Mouse (Mus musculus): ENCODE measurements around the gene Mnat1.
"Not testable (repeated sequence)": the region's sequence is repeated elsewhere in the genome, so short reads cannot be mapped to it uniquely, and the experiment has no call there.

The Mnat1 gene

DNA sequence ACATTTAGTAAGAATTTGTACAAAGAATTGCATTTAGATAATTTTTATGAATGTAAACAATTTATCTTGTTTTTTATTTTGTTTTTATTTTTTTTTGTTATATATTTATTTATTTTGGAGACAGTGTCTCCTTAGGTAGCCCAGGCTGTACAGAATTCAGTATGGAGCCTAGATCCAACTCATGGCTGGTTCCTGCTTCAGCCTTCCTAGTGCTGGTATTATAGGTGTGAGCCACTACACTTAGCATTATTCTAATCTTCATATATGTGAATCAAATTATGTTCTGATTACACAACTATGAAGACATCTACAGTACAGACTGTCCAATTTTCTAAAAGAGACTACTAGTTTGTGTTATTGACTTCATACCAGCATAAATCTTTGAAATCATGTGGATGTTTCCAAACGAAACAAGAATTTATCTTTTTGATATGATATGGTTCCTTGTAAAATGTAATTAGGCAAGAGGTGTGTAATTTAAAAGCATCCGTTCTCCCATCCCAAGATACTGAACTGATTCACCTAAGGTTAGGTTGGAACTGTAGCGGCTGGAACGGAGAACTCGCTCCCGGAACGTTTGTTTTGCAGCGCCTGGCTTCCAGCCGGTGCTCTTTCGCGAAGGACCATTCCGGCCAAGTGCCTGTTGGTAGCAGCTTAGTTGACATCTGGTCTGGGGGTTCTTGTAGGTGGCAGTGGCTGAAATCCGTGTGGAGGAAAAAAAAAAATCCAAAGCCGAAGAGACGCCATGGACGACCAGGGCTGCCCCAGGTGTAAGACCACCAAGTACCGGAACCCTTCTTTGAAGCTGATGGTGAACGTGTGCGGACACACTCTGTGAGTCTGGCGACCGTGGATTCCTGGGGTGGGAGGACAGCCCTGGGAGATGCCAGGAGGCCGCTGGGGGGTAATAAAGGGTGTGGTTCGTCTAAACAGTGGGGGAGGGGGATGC lies at the start of gene Mnat1:
Gene Mnat1 (plus strand): TSS at position 625 of the 949 bp plus-strand sequence.
- DNase-seq (ENCODE audit: low spot score in 2 of 2) = peak; percentile 80 to 89

DNA sequence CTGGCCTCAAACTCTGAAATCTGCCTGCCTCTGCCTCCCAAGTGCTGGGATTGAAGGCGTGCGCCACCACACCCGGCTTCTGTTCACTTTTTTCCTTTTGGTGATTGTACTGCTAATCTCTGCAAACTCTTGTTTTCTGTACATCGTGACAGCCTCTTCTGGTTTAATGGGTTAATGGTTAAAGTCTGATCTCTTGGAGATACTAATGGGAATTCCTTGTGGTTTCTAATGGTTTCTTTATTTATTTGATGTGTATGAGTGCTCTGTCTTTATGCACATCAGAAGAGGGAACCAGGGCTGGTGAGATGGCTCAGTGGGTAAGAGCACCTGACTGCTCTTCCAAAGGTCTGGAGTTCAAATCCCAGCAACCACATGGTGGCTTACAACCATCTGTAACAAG lies 41.7 kb upstream of the Mnat1 start:
- DNase-seq (ENCODE audit: low spot score in 2 of 2) = not testable (repeated sequence)

DNA sequence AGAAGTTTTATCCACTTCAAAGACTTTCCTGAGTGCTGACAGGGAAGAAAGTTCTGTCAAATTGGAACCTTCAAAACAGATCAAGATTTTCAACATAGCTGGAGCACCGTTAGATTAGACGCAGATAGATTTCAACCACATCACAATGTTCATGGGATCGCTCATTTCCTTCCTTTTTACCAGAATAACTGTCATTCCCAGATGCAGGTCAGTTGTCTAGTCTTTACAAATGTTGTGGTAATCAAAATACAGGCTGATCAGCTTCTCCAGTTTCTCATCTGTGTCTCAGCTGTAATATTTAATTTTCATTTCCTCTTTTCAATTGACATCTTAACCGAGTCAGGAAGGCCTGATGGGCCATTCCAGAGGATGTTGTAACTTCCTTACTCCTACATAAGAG lies 39.7 kb upstream of the Mnat1 start:
- no peak for DNase-seq (ENCODE audit: low spot score in 2 of 2)

GRCm38 (mm10) chr12:73085739-73086630 lies 37.5 kb upstream of the Mnat1 start:
- DNase-seq (ENCODE audit: low spot score in 2 of 2) = no peak

DNA sequence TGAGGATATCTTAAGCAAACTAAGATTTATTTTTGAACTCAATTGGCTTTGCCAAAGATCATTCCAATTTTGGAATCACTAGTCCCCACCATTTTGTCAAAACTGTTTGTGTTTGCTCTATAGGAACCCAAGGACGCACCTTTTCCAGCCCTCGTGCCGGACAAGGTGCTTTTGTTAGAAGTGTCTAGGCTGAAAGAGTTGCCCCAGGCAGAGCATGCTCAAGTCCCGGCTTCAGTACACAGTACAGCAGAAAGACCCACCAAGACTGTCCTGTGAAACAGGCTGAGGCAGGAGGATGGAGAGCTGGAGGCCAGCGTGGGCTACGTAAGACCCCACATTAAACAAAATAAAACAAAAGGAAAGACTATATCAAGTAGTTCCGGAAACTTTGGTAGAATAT lies 36.4 kb upstream of the Mnat1 start:
- DNase-seq (ENCODE audit: low spot score in 2 of 2) = no peak

DNA sequence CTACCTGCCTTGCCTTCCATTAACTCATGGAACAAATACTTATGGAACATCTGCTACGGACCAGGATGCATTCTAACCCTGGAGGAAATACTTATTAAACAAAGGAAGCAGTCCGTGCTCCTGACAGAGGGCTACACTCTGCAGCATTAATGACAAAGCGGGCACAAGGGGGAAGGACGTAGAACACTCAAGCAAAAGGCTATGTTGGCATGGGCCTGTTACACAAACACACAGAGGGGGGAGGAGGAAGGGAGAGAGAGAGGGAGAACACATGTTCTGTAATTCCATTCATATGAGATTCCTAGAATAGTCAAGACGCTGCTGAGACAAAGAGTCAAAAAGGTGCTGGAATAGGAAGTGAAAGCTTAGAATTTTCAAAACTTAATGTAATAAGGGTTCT lies 35.0 kb upstream of the Mnat1 start:
- no peak for DNase-seq (ENCODE audit: low spot score in 2 of 2)

DNA sequence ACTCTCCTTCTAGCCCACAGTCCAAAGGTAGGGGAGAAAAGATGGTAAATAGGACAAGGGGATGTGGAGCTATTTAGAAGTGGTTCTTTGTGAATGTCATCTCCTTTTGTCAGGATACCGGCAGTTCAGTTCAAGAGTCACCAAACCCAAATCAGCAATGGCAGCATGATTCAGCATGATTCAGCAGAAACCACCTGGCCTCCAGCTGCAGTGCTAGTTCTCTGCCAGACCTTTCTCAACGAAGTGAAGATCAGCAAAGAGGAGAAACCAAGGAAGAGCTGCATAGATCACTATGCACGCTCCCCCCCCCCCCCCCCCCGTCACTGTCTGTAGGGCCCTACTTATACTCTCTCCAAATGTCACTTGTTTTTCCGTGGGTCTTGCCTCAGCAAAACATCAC lies 34.6 kb upstream of the Mnat1 start:
- DNase-seq (ENCODE audit: low spot score in 2 of 2) = no peak

DNA sequence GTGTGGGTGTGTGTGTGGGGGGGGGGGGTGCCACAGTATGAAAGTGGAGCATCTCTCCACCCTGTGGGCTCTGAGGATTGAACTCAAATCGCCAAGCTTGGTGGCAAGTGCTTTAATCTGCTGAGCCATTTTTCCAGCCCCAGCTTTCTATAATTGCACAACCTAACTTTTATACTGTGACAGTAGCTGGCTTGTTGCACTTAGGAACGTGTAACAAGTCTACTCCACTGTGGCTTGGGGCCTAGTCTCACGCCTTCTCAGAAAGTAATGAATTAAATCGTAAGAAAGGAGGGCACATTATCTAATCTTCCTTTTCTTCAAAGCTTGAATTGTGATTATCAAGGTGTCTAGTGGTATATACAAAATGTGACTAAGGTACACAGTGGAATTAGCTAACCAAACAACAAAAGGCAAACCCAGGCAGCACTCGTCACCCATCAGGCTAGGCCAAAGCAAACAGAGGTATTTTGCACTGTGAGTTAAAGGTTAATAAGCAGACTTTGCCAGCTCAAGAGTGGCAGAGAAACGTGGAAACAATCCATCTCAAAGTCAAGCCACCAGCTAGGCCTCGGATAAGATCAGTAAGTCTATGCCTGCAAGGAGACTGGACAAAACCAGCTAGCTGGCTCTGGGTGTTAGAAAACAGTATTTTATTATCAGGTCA lies 32.7 kb upstream of the Mnat1 start:
- no peak for DNase-seq (ENCODE audit: low spot score in 2 of 2)

DNA sequence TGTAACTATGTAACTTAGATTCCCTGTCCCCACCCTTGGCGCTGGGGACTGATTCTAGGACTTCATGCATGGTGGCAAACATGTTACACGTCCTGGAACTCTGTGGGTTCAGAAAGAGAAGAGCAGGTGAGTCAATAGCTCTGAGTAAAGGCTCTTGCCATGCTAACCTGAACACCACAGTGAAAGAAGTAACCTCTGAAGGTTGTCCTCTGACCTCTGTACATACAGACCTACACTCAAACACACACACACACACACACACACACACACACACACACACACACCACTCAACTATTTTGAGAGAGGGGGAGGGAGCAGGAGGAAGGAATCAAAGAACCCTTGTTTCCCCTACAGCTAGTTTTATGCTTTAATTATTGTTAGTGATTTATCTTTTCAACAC lies 29.3 kb upstream of the Mnat1 start:
- no peak for DNase-seq (ENCODE audit: low spot score in 2 of 2)

- DNase-seq (ENCODE audit: low spot score in 2 of 2) = no peak
Measured at GRCm38 (mm10) chr12:73094605-73095004, 28.9 kb upstream of the Mnat1 start.

DNA sequence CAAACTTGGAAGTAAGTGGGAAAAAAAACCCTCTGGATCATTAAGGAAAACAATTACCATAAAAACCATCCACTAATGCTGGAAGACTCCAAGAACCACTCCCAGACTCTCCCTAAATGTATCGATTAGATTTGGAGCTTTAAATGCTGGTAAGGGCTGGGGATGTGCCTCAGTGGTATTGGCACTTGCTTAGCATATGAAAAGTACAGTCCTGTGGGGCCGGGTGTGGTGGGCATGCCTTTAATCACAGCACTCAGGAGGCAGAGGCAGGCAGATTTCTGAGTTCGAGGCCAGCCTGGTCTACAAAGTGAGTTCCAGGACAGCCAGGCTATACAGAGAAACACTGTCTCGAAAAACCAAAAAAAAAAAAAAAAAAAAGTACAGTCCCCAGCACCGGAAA lies 27.3 kb upstream of the Mnat1 start:
- not testable (repeated sequence) for DNase-seq (ENCODE audit: low spot score in 2 of 2)

- DNase-seq (ENCODE audit: low spot score in 2 of 2) = no peak
Measured at GRCm38 (mm10) chr12:73098593-73098992, 24.9 kb upstream of the Mnat1 start.

GRCm38 (mm10) chr12:73103713-73104112 lies 19.8 kb upstream of the Mnat1 start:
- DNase-seq (ENCODE audit: low spot score in 2 of 2) = no peak

GRCm38 (mm10) chr12:73107821-73108220 lies 15.7 kb upstream of the Mnat1 start:
- no peak for DNase-seq (ENCODE audit: low spot score in 2 of 2)

DNA sequence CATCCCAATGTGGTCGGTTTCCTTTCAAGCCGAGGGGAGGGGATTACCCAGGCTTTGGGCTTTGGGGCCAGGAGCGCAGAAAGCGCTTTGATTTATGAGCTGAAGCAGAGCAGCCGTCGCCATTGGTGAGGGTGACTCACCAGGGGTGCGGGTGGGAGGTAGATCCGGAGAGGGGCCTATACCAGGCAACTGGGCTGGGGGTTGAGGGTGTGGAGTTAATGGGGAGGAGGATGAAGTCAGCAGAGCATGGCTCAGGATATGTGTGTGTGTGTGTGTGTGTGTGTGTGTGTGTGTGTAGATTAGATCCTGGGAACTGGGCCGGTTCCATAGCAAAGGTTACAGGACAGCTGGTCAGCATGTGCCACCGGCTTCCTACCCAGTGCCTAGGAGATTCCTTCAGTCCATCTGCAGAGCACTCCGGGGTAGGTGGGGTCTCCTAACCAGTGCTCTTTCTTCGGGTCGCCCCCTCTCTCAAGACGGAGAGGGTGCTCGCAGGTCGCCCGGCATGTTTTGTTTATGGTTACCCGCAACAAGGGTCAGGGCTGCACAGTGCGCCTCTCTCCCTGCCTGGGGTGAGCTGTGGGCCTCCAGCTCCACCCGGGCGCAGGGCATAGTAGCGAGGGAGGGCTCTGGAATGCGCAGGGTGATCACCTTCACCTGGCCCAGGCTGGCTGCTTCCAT lies 12.9 kb upstream of the Mnat1 start:
- DNase-seq (ENCODE audit: low spot score in 2 of 2) = peak in 1 of 2 experiments; percentile 13

GRCm38 (mm10) chr12:73111561-73112325 lies 11.8 kb upstream of the Mnat1 start:
- no peak for DNase-seq (ENCODE audit: low spot score in 2 of 2)

DNA sequence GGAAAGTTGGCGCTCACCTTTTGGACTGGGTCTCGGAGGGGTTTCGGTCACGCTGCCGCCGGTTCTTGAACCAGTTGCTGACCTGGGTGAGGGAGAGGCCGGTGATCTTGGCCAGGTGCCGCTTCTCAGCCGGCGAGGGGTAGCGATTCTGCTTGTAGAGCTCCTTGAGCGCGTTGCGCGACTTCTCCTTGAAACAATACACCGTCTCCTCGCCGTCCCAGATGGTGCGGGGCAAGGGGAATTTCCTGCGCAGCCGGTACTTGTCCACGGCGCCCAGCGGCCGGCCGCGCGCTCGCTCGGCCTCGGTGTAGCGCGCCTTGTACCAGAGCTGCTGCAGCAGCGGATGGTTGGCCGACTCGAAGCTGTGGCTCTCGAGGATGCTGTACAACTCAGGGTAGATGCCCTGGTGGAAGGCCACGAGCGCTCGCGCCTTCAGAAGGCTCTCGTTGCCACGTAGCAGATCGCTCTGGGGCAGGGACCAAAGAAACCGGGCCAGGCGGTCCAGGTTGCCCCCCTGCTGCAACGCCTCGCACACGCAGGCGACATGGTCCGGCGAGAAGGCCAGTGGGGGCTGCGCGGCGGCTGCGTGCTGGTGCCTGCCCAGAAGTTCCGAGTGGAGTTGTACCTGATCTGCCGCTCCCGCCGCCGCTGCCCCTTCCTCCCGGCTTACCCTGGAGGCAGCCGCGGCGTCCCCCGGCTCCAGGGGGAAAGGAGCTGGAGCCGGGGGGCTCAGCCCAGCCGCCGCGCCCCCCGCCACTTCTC lies 11.0 kb upstream of the Mnat1 start:
- peak; percentile 34 to 50 for DNase-seq (ENCODE audit: low spot score in 2 of 2)

DNA sequence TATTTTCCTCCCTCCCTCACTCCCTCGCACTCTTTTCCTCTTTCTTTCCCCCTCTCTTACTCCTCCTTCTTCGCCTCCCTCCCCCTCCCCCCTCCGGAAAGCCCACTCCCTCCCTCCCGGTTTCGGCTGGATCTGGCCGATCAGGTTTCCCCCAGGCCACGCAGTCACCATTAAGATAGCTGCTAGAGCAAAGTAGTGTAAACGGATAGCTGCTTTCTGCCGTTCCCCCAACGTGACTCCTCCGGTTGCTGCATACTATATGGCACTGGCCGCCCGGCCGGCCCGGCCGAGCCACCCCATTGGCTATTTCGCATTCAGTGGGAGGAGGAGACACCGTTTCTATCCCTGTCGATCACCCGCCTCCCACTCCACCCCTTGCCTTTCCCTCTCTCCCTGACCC lies 10.3 kb upstream of the Mnat1 start, which contains the start of gene Six4:
Gene Six4 (minus strand): TSS at position 261 of the 400 bp plus-strand sequence.
- peak; percentile 47 to 51 for DNase-seq (ENCODE audit: low spot score in 2 of 2)

DNA sequence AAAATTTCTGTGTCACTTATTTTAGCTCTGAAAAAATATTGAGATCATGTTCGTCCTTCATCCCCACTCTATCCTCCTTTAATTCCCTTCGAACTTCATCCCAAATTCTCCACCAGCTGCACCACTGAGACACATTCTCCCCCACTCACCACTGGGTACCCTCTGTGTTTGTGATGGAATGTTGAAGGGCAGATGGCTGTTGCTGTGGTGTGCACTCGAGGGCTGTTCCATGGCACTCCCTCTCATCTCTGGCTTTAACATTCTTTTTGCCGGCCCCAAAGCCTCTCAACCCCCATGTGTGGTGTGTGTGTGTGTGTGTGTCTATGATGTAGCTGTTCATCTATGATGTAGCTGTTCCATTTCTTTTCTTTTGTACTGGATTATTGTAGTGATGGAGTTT lies 1.7 kb downstream of the Mnat1 start:
- no peak for DNase-seq (ENCODE audit: low spot score in 2 of 2)

DNA sequence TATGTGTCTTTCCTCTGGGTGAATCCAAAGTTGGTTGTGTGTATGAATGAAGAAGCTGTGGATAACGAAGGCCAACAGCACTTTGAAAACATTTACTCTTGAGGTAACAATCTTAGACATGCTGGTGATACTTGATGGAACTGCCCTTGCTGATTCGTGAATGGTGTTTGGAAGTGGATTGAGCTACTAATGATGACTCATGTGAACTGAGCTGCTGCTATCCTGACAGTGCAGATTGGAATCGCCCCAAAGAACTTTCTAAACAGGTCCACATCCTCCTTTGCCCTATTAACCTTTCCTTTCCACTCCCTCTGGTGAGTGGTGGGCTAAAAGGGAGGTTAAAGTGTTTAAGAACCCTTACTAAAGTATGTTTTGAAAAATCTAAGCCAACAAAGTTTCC lies 17.2 kb downstream of the Mnat1 start:
- DNase-seq (ENCODE audit: low spot score in 2 of 2) = no peak

Measured in right cerebral cortex, adult 2 months (tissue).